Mouse (Mus musculus) kidney, postnatal 25 days (tissue): ENCODE results near the gene Lrrk1.

ENCODE experiments used
- DNase-seq, 2 experiments: peaks; one replicate each; pipeline ENCODE4 v3.0.0; 2021; ENCODE audit warnings: mixed read lengths in 2 of 2

The Lrrk1 gene

DNA sequence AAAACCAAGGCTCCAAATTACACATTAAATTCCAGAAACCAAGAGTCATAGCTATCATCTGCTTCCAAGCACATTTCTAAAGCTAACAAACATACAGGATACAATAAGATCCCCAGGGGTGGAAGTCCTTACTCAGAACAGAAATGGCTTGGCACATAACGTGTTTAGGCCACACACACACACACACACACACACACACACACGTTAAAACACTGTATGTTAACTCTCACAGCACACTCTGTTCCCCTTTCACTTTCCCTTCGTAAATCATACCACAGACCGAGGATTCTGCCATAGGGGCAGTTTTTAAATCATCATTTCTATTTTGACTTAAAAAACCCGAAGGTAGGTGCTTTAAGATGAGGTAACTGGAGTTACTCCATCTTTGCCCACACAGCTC, 3.9 kb downstream of the Lrrk1 start:
- peak in 1 of 2 experiments; percentile 14 for DNase-seq

DNA sequence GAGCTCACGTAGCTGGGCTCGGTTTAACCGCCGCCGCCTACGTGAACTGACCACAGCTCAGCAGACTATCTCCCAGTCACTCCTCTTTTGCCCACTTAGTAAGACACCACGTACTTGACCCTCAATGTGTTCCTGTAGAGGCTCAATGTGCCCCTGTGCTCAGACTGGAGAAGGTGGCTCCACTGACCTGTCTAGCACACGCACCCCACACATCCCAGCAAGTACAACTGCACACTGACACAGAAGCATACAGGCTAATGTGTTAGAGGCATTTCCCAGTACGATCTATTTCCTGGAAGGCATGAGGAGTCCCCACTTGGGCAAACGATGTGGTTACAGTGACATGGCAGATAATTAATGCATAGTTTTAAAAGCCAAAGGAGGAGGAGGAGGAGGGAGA, 11.6 kb downstream of the Lrrk1 start:
- DNase-seq: no peak

DNA sequence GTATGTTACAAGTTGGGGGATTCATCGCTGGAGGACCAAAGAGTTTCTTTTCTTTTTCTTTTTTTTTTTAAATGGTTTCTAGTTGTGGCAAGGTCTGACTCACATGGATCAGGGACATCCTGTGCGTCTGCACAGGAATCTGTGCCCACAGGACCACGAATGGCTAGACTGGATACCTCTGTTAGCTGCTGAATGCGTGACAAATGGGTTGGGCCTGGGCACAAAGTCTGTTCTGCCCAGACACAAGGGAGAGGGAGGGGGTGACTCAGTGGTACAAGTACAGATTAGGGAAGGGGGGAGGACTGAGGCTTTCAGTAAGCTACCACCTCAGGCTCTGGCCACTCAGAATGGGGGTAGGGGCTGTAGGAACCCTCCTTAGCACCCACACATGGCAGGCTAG, 12.4 kb downstream of the Lrrk1 start:
- DNase-seq: no peak

DNA sequence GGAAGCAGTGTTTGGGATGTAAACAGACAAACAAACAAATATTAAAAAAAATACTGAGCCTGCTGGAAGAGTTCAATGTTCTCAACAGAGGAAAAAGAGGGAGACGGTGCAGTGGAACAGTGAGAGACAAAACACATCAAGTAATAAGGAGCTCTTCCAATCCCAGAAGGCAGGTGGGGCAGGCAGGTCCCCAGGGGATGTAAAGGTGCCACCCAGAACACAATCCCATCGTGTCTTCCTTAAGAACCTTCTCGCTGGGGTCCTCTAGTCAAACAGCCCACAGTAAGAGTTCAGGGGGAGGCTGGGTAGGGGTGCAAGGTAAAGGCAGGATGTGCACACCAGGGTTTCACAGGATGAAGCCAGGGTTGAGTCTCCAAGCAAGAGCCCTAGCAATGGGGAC, 14.8 kb downstream of the Lrrk1 start:
- DNase-seq: no peak

DNA sequence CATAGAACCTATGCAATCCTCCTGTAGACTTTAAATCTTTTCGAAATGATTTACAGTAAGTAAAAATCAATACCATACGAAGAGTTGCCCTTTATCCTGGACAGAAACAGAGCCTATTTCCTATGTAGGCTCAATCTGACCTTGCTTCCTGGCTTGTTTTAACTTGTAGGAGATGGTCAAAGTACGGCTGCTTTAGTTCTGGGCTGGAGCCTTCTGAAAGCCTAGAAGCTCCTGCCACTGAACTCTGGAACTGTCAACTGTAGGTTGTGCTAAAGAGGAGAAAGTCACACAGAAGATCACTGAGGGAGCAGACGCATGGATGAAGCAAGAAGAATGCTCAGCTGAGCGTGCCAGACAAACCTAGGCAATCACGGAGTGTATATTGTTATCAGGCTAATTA, 17.2 kb downstream of the Lrrk1 start:
- DNase-seq: no peak

DNA sequence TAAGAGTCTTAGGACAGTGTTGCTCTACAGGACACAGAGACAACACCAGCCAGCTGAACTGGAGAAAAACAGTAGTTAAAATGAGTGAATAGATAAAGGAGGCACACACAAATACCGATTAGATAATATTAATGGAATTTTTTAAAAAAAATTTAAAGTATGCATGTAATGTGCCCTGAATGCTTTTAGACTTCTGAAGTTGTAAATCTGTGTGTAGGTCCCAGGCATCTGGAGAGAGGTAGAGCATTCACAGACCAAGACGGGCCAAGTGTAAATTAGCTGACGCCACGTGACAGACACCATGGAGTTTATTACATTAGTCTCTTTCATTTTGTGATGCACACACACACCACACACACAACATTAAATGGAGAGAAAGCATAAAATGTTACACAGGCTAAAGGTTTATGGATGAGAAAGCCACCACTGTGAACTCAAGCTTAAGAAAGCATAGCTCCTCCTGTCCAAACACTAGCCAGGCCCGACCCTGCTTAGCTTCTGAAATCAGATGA, 18.2 kb downstream of the Lrrk1 start:
- DNase-seq: no peak

DNA sequence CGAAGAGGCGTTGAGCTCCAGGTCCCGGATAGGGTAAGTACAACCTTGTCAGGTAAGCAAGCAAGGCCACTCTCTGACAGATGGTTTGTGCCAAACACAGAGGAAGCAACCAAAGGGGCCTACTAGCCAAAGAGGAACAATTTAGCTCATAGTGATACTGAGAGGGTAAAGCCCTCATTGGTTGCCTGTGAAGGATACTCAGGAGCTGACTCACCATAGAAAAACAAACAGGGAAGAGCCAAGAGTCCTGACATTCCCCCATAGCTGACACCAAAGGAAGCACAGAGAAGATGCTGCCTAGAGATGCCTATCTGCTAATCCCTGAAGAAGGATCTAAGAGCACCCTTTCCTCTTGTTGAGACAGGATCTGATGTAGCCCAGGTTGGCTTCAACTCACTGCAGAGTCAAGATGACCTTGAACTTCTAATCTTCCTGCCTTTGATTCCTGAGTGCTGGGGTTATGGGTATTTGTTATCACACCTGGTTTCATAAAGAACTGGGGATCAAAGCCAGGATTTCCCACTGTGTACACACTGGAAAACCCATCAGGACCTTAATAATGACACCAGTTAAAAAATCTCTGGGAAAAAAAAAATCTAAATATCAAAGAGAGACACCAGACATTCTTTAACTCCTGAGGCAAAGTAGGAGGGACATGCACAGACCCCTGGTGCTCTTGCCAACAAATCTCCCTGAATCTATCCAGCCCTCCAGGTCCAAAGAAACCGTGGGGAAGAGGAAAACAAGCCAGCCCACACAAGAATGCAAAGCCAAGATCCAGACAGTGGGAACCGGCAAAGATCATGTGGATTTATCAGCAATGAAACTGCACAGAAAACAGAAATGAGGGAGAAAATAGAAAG, 18.8 kb downstream of the Lrrk1 start:
- DNase-seq: no peak

DNA sequence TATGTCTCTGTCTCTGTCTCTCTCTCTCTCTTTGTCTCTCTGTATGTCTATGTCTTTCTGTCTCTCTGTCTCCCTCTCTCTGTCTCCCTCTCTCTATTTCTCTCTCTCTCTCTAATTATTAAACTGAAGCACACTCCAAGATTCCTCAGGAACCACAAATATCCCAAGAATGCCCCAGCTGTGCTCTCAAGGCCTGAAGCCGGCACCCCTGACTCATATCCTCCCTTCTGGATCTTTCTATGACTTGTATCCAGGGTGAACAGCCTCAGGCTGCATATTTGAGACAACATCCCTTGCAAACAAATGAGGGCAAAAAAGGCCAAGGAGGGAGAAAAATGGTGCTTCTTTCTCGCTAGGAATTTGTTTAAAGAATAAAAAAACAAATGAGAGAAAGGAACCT, 22.2 kb downstream of the Lrrk1 start, which contains the start of gene Gm10974:
Gene Gm10974 (plus strand): TSS at position 2 of the 400 bp plus-strand sequence.
- DNase-seq: peak; percentile 42 to 52

DNA sequence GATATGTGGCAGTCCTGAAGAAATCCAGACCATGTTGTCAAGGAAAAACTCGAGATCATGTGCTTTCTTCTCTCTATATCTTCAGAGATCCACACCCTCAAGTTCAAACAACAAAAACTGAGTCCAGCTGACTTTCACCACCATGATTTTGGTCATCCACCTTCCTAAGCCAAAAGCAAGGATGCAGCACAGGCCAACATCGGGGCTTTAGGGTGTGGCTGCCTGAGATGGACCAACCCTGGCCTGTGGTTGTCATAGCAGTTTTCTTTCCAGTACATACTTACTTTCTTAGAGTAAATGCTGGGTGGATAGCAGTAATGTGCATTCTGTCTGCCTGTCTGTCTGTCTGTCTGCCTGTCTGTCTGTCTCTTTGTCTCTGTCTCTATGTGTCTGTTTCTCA, 22.7 kb downstream of the Lrrk1 start:
- DNase-seq: no peak

DNA sequence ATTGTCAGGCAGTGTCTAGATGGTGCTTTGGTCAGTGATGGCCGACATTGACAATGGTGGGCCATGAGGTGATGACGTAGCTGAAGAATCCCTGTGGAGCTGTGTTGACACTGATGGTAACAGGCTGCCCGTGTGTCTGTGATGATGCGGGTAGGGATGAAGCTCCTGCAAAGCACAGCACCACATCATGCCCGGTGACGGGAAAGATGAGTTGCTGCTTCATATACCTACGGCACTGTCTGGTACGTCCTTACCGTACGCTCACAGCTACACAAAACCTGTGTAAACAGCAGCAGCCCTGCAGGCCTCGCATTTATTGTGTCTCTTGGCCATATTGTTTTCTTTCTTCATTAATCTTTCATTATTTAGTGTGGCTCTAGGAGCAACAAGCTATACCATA, 23.7 kb downstream of the Lrrk1 start:
- no peak for DNase-seq

DNA sequence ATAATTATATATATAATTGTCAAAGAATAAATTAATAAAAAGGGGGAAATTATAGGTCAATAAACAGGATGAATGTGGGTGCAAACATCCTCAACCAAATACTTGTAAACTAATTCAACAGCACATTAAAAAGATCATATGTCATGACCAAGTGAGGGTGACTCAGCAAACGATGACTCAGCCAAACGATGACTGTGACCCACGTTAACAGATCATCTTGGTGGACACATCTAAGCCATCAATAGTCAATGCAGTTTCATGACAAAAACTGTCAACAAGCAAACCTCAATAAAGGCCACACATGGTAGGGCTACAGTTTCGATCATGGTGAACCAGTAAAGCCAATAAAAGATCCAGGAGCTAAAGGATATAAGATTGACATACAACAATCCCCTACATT, 29.1 kb downstream of the Lrrk1 start:
- DNase-seq: no peak

DNA sequence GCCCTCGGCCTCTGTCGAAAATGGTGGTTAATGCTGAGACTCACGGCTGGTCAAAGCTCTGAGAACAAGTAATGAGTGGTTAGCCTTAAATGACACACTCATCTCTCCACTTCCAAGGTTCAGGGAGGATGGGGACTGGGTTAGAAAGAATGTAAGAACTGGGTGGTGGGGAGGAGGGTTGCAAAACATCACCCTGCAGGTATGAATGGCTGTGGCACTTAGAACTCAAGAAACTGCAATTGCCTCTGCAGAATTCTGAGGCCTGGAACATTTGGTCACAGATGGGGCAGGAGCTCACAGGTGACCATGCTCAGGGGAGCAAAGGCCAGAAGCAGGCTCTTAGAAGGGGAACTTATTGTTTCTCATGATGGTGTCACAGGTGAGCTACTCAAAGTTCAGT, 29.7 kb downstream of the Lrrk1 start:
- DNase-seq: no peak

DNA sequence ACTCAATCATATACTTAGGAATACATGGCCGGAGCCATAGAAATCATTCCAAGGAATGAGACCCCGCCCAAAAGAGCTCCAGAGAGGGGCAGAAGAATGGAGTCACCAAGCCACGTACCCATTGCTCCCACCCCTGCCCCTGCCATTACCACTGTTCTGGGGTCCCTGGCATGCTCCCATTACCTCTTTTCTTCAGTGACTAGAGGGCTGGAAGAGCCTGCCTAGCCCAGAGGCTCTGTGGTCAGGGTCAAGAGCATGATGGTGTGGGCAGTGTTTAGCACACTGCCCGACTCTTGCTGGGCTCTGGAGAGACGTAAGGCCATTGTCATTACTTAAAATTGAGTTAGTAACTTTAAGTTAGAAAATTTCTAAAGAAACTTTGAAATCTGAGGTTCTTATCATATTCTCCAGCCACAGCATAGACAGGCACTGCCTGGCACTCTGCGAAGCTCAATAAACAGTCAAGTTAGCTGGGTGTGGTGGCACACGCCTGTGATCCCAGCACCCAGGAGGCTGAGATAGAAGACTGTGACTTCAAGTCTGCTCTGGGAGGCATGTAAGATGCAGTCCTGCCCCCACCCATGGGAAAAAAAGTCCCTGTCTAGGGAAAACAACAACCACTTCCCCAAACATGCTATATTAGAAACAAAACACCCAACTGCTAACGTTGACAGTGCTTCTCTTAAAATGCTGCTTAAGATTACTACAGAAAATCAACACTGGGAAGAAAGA, 32.2 kb downstream of the Lrrk1 start:
- DNase-seq: no peak

DNA sequence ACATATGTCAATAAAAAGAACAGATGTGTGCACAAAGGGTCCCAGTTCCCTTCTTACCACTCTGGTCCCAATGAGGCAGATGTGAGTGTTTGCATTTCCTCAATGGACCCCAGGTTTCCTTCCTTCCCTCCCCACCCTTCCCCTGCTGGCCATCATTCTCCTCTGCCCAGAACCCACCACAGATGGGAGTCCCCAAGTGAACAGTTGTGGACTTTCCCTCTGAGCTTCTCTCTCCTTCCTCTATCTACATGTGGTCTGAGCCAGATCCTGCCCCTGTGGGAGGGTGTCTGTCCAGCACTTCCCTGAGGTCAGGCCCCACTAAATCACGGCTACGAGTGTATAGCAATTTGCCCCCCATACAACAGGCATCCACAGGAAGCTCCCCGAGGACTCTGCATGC, 33.2 kb downstream of the Lrrk1 start:
- no peak for DNase-seq

DNA sequence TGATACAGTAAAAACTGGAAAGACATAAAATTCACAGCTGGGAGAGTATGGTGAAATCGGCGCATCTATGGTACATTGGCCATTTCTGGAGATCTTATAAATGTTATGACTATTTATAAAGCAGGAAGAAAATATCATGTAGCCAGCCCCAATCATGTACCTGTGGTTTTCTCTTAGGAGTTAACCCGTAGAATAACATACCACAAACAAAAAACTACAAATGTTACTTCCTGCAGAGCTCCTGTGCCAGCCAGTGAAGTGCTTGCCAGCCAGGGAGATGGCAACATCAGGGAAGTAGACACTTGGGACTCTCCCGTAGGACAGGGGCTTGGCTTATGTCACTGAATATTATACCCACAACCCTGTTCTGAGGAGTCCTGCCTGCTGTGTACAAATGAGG, 37.1 kb downstream of the Lrrk1 start:
- no peak for DNase-seq

DNA sequence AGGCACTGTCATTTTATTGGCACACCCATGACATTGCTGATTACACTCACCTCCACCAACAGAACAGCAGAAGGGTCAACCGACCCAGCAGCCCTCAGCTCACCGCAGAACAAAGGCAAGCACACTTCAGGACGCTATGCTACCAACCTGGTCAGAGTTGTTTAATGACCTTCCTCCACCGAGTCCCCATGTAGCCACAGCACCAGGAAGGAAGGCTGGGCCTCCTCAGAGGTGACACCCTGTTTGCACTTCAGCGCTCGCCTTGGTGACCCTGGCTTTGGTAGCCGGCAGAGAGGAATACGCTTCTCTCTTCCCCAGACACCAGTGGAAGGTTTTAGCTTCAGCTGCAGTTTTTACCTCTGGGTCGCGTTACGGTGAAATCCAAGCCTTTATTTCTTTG, 38.5 kb downstream of the Lrrk1 start:
- no peak for DNase-seq

DNA sequence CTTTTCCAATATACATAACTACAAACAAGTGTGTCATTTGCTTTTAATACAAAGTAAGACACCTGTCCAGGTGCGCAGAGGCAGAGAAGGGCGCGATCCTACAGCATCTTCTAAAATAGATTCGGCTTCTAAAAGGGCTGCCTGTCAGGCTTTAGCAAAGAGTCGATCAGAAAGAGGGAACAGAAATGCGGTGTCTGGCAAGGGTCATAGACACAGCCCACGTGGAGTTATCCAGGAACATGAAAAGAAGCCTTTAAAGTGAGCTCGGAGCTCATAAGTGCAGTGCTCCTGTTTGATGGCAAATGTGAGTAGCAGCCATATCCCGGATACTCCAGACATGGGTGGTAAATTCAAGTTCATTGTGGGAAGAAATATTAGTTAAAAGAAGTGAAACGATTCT, 39.6 kb downstream of the Lrrk1 start:
- no peak for DNase-seq

DNA sequence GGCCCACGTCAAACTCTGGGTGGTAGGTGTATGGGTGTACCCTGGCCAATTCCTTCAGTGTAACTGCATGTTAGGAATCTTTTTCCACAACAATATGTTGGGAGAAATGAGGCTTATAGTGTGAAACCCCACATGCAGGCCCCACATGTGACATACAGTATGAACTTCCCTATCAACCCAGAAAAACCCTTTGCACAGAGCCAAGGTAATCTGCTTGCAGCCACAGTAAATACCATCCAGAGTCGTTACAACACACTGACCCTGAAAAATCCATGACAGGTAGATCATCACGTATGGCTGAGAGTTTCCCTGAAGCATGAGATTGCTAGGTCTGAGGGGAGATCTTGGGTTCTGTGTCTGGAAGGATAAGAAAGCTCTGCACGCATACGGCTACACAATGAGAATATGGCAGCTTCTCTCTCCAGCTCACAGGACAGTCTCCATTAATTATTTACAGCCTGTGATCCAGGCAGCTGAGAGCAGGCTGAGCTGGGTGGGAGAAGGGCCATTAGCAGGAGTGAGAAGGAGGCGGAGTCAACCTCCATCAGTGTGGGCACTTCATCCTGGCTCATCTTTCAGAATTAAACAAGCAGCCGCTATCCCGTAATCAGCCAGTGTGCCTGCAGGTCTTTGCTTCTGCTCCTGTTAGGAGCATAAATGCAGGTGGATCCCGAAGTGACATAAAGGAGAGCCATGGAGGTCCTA, 41.0 kb downstream of the Lrrk1 start:
- peak; percentile 27 to 47 for DNase-seq

DNA sequence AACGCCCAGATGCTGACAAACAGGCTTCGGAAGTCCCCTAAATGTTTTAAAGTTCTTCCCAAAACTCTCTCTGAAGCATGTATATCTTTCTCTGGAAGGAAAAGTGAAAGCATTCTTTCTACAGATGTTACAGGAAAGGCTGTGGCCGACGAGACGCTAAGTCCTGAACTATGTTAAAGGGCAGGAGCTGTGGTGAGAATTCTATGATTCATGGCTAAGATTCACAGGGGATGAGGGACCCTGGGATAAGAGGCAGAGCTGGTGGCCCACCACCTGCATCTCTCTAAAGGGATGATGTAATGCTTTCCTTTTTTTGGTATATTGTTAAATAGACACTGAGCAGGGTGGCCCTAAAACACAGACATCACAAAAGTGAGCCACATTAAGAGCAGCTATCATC, 44.8 kb downstream of the Lrrk1 start:
- no peak for DNase-seq

DNA sequence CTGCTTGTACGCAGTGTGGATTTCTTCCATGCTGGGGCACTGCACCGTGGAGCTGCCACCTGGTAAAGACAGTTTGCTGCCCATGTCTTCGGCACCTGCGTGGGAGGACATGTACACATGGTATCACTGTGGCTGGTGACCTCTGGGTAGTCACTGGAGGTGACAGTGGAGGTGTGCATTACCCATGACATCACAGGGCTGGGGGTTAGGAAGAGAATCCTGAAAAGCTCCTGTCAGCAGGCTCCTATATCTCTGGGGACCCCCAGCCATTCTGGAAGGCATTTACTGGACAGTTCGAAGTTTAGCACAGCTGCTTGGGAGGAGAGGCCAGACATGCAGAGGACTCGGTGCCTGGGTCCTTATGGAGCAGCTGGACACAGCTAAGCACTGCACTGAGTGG, 45.3 kb downstream of the Lrrk1 start:
- no peak for DNase-seq

DNA sequence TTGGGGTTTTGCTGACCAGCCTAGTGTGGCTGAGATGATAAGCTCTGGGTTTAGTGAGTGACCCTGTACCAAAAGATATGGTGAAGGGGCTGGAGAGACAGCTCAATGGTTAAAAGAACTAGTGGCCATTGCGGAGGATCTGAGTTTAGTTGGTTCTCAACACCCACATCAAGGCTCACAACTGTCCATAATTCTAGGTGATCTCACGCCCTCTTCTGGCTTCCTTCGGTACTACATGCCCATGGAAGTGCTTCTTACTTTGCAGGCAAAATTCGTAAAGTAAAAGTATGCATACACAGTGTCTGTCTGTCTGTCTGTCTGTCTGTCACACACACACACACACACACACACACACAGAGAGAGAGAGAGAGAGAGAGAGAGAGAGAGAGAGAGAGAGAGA, 45.8 kb downstream of the Lrrk1 start:
- DNase-seq: peak; percentile 57 to 80

DNA sequence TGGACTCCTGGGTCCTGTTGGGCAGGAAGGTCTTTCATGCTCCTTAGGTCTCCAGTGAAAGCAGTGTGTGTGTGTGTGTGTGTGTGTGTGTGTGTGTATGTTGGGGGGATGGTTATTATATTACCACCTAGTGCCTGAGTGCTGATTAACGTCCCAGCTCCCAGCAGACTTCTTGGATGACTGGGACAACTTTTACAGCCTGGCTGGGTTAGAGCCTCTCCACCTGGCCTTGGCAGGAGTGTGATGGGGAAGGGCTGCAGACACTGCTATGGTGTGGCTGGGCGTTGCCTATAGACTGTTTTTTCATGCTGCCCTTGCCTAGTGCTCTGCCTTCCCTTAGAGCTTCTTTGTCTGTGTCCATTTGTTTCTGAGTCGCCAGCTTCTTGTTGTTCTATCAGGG, 48.1 kb downstream of the Lrrk1 start:
- DNase-seq: no peak

DNA sequence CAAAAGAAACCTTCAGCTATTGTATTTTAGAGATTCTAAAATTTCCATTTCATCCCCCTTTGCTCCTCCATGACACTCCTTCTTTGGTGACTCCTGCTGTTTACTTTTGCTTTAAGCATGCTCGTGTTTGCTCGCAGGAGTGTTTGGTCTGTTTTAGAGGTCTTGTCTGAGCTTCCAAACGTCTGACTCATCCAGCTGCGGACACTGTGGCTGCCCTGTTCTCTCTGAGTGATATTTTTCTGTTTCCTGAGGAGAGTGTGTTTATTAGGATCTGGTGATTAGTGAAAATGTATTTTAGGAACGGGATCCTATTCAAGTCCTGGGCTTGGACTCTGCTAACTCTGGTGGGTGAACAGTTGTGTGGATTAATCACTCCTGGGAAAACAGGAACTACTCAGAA, 48.5 kb downstream of the Lrrk1 start:
- DNase-seq: no peak

DNA sequence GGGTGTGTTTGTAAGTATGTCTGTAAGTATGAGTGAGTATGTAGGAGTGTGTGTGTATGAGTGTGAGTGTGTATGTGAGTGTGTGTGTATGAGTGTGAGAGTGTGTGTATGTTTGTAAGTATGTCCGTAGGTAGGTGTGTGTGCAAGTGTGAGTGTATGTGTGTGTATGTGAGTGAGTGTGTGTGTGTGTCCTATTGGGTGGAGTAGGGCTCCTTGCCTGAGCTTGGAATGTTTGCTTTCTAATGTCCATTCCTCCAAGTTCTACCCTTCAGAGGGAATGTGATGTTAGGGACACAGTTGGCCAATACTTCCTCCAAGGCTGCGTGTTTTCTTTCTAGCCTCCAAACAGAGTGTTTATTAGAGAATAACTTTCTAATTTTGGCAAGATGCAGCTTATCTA, 51.2 kb downstream of the Lrrk1 start:
- DNase-seq: no peak
